Mouse (Mus musculus) urinary bladder, postnatal 4 days (tissue): ENCODE measurements at regions not wholly inside any gene's neighbourhood (a gene's known extent, or its start where the extent isn't known, plus 50 kb on each side); places are given as distances from the start of the nearest gene placed in this dataset.

Experiments
- DNase-seq, 2 experiments: peaks; one replicate each; pipeline ENCODE4 v3.0.0; 2021 to 2022; ENCODE audit warnings: low spot score in 2 of 2

GRCm38 (mm10) chr1:76896152-76896864, 618.6 kb downstream of the Epha4 start:
- no peak for DNase-seq

DNA sequence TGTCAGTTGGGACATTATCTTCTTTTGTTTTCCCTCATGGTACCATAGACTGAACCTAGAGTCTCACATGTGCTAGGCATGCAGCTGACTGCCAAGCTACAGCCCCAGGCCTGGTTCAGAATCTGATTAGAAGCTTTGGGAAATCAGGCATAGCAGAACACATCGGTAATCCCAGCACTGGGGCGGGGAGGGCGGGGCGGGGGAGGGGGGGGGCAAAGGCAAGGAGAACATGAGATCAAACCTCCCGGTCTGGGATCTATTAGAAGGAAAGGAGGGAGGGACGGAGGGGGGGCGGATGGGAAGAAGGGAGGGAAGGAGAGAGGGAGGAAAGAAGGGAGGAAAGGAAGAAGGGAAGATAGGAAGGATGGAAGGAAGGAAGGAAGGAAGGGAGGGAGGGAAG, 617.5 kb downstream of the Epha4 start:
- no peak for DNase-seq

DNA sequence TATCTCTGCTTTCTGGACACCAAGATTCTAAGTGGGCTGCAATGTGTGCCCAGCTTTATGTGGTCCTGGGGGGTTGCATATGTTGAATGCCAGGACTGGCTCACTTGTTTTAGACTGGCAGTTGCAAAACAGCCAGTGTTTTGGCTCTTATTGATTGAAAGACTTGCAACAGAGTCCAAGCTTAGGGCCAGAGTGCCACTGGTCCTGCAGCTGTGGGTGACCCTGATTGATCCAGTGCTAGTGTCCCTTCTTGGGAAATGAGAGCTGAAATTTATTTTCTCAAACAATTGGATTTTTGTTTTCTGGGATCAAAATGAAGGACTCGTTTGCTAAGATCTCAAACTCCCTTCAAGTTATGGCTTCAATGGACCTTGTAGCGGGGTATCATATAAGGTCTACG, 603.4 kb downstream of the Epha4 start:
- DNase-seq = no peak

DNA sequence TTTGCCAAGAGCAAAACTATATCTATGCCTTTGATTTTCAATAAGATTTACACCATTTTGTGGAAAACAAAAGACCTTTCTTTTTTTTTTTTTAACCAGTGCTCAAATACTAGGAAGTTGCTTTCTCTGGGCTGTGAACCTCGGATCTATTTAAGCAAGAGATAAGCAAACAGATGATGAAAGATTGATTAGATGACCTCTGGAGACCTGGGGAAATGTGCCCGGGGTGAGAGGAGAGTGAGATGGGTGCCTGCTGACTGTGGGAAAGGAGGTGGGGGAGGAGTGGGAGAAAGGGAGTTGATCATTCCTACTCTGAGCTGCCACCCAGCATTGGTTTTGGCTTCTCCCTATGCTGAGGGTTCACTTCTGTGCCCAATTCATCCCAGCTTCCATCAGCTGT, 595.3 kb downstream of the Epha4 start:
- DNase-seq = no peak

DNA sequence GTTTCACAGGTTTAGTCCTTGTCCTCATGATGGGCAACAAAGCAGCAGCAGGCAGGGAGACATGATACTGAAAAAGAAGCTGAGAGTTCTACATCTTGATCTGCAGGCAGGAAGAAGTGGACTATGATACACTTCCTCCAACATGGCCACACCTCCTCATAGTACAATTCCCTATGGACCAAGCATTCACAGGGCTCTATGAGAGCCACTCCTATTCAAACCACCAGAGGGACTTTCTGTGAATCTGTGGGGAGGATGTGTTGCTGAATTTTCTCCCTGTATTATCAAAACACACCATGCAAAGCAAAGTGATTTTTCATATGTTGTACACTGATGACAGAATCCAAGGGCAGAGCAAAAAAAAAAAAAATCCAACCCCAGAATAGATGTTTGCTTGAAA, 594.3 kb downstream of the Epha4 start:
- DNase-seq = no peak

DNA sequence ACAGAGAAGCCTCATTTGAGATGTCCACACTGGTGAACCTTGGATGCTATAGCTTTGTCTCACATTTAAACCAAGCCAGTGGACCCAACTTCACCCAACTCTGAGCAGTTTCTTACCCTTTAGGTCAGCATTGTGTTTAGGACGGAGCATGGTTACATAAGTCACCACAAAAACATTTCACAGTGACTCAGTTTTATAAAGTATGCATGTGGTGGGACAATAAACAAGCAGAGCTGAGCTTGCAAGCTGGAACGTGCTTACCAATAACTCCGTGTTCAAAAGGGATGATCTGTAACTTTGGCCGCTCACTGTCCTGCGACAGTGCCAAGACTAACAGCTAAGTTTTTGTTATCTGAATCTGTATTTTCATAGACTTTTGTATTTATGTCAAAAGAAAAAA, 587.8 kb downstream of the Epha4 start:
- no peak for DNase-seq

GRCm38 (mm10) chr1:76928035-76928434, 586.9 kb downstream of the Epha4 start:
- no peak for DNase-seq

DNA sequence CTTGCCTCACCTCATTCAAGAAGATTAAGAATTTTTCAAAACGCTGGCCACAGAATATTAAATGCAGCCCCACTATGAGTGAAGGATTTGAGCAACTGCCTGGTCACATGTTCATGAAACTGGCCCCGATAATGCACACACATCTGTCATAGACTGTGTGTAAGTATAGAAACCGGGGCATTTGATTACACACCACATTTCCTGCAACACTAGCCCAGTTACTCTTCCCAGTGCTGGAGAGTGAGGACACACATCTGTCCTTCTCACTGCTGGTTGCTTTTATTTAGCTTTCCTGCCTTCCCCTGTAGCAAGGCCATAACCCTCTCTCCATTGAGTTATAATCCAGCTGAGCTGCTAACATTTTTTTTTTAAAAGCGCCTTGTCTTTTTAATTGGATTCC, 581.4 kb downstream of the Epha4 start:
- no peak for DNase-seq

GRCm38 (mm10) chr1:76942730-76943129, 572.2 kb downstream of the Epha4 start:
- peak in 1 of 2 experiments; percentile 46 for DNase-seq

DNA sequence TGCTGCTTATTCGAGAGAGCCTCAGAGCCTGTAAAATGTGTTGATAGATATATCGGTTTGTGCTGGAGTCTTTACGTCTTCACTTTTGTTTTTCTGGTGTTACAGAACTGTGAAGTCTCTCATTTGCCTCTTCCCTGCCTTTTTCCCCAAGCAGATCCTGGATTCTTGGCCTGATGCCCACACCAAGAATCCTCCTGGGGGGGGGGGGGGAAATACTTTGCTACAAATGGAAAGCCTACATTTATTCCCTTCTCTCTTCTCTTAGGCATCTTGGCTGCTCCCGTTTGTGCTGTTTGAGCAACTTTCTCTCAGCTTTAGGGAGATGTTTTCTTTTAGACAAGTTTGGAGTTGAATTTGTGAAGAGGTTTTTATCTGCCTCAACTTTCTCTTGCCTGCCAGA, 570.8 kb downstream of the Epha4 start:
- DNase-seq = no peak

DNA sequence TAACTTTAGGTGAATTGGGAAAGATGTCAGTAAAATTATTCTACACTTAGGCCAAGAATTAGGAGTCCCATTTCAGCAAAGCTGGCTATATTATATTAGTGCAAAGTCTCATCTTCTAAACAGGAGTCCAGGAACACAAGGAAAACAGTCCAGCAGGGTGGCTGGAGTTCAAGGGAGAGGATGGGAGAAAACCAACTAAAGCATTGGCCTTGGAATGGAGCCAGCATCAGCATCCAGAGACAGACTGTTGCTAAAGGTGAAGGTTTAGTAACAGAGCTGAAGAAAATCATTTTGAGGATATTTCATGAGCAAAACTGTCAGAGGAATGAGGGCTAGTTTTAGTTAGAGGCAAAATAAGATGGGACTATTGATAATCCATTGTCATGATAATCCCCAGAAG, 559.9 kb downstream of the Epha4 start:
- no peak for DNase-seq

GRCm38 (mm10) chr1:76957411-76957810, 557.5 kb downstream of the Epha4 start:
- no peak for DNase-seq

DNA sequence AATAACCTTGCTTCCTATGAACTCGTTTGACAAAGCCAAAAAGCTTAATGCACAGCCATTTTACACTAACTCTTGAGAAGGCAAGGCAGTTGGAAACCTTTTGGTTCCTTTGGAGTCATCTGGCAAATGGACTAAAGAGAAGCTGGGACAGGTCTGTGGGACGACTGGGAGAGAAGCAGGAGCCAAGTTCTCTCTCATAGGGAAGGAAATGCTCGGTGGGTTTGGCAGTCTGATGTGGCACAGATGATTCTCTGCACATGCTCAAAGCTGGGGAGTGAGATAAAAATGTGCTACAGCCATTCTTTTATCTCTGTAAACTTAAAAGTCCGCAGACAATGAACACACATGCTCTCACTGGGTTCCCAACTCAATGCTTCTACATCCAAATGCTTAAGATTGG, 556.2 kb downstream of the Epha4 start:
- DNase-seq = no peak

GRCm38 (mm10) chr1:76972454-76972853, 542.4 kb downstream of the Epha4 start:
- no peak for DNase-seq

- DNase-seq = no peak
These were observed 539.6 kb downstream of the Epha4 start for GRCm38 (mm10) chr1:76975077-76975945.

- no peak for DNase-seq
These were observed 534.3 kb downstream of the Epha4 start for GRCm38 (mm10) chr1:76980498-76981152.

DNA sequence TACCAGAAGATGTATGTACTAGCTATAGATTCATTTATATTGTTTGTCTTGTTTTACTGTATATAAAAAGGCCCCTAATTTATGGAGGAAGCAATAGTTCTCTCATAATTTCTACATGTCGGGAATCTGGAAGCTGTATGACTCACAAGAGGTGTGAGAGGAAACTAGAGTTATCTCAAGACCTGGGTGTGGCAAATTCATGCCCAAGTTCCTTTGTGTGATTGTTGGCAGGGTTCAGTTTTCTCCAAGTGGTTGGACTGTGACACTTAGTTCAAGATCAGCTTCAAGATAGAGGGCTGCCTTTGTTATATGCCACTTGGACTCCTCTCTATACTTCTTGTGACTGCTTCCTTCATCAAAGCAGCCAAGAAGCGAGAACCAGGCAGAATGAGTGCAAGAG, 521.1 kb downstream of the Epha4 start:
- DNase-seq = no peak

DNA sequence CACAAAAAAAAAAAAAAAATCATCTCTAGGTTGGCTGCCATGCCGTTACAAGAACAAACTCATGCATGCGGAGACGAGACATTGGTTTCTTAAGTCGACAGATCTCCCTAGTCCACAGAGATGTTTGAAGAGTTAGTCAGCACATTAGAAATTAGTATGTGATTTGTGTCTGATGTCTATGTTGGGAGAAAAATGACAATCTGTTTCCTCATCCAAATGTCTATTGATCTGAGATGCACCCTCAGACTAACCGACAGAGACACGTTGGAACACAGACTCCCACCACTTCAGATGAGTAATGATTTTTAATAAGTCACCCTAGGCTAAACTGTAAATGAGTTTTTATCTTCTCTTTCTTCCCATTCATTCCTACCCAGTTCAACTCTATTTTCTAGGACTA, 506.9 kb downstream of the Epha4 start:
- DNase-seq = no peak

- DNase-seq = no peak
These were observed 504.2 kb downstream of the Epha4 start for GRCm38 (mm10) chr1:77010608-77011214.

DNA sequence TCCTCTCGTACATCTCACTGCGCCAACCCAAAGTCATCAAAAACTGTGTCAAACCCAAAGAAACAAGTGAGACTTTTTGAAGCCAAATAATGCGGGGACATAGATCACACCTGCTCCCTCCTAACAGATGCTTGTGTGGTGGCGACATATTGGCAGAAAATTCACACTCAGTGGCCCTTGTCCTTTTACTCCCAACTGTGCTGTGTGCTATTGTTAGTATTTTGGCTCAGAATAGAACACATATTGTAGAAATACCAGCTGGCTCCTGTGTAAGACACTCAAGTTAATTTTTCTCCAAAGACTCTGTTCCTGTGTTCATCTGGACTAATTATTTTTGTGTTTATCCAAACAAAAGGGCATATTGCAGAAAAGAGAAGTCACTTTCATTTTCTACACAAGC, 487.2 kb downstream of the Epha4 start:
- no peak for DNase-seq

DNA sequence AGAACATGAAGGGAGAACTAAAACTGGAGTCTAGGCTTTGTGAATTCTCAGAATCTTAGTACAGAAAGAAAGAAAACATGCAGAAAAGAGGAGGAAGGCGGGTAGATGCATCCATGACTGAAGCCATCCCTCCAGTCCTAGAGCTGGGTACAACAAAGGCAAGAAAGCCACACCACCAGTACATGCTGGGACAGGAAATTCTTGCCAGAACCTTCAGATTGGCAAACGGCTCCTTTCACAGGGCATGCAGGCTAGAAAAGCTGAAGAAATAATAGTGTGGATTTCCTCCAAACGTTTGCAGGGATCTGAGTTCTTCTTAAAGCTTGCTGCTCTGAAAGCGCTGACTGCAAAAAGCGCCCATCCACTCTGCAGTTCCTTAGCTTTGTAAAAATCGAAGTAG, 486.7 kb downstream of the Epha4 start:
- no peak for DNase-seq

- no peak for DNase-seq
These were observed 485.8 kb downstream of the Epha4 start for GRCm38 (mm10) chr1:77029091-77029490.
